Mouse (Mus musculus): ENCODE data around the gene Acer1. TPM values are rescaled to one million over a fixed set of nuclear protein-coding genes. Genes with fewer than 3 reads are reported as not detected.

The Acer1 gene
- polyA plus RNA-seq, 1 experiment = not detected

- Histone ChIP-seq H3K9me3 (peaks cover 5% of the 10 kb centered on the region), H3K36me3 (replicated peaks; ENCODE audit: low read length) (no peaks in the 10 kb centered on the region), H3K27me3 (replicated peaks) (peaks cover 68% of the 10 kb centered on the region), H3K4me3 (replicated peaks) (no peak overlapping the region), H3K4me1 (peaks cover 29% of the 10 kb centered on the region)
- TF ChIP-seq FLI1 (IDR thresholded peaks at IDR 0.05; ENCODE audit: low read length) (no peak), GATA1 (IDR thresholded peaks at IDR 0.05; ENCODE audit: borderline replicate concordance, low read length) (no peak)
These were observed 23.3 kb downstream of the Acer1 start for GRCm38 (mm10) chr17:56958667-56959066.

GRCm38 (mm10) chr17:56957763-56958429 is 24.0 kb downstream of the Acer1 start:
- Histone ChIP-seq H3K9me3 (peaks cover 5% of the 10 kb centered on the region), H3K4me3 (replicated peaks) (peak overlapping the region; percentile 74), H3K4me1 (peaks cover 27% of the 10 kb centered on the region), H3K36me3 (replicated peaks; ENCODE audit: low read length) (no peaks in the 10 kb centered on the region), H3K27me3 (replicated peaks) (peaks cover 66% of the 10 kb centered on the region)
- TF ChIP-seq GATA1 (IDR thresholded peaks at IDR 0.05; ENCODE audit: borderline replicate concordance, low read length) = no peak
- no peak for TF ChIP-seq FLI1 (IDR thresholded peaks at IDR 0.05; ENCODE audit: low read length)

DNA sequence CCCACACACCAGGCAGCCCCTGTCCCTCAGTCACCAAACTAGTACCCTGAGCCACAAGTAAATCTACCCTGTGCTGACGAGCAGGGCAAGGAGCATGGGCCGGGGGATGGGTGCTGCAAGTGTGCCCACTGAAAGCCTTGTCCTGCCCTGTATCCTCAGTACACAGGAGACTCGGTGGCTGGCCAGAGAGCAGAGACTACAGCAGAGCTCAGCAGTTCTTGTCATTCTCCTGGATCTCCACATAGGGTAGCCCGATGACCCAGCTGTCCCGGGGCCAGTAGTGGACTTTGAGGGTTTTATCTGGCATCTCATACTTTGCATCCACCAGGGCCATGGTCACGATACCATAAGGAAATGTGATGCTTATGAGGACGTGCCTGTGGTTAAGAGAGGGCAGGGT is 27.1 kb downstream of the Acer1 start:
- Histone ChIP-seq H3K36me3 (replicated peaks; ENCODE audit: low read length) (no peaks in the 10 kb centered on the region), H3K4me3 (replicated peaks) (no peak overlapping the region), H3K4me1 (peaks cover 23% of the 10 kb centered on the region), H3K9me3 (no peaks in the 10 kb centered on the region), H3K27me3 (replicated peaks) (peaks cover 55% of the 10 kb centered on the region)
- TF ChIP-seq GATA1 (IDR thresholded peaks at IDR 0.05; ENCODE audit: borderline replicate concordance, low read length) (no peak), FLI1 (IDR thresholded peaks at IDR 0.05; ENCODE audit: low read length) (no peak)

DNA sequence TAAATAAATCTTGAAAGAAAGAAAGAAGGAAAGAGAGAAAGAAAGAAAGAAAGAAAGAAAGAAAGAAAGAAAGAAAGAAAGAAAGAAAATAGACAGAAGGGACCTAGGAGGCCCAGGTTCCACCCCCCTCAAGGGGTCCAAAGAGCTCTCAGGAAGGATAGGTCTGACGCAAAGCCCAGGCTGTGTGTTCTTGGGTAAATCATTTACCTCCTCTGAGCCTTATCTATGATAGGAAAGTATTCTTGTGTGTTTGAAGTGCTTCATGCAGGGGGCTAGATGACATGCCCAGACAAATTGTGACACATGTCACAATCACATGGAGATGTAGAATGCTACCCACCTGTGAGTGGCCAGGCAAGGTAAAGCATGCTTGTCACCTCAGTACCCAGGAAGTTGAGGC is 29.3 kb downstream of the Acer1 start:
- H3K36me3 ChIP-seq (replicated peaks; ENCODE audit: low read length) = no peaks in the 10 kb centered on the region
- H3K27me3 ChIP-seq (replicated peaks) = peaks cover 50% of the 10 kb centered on the region
- H3K4me3 ChIP-seq (replicated peaks) = no peak overlapping the region
- H3K9me3 ChIP-seq = no peaks in the 10 kb centered on the region; the same call in 1 of the 2 replicates
- peaks cover 12% of the 10 kb centered on the region for H3K4me1 ChIP-seq
- TF ChIP-seq FLI1 (IDR thresholded peaks at IDR 0.05; ENCODE audit: low read length) (no peak), GATA1 (IDR thresholded peaks at IDR 0.05; ENCODE audit: borderline replicate concordance, low read length) (no peak)

DNA sequence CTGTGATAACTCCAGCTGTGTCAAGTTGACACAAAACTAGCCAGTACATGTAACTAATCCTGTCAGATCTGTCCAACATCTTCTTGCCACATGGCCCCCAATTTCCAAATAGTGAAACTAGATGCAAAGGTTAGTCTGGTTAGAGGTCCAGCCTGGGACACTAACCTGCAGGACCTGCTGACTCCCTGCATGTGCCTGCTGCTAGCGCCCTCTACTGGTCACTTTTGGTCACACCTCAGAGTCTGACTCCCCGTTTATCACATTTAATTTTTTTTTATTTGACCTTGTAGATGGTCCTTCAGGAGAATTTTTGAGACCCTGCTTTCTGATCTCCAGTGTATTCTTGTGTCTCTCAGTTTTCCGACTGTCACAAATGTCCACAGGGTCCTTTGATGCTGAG is 31.0 kb downstream of the Acer1 start:
- Histone ChIP-seq H3K4me1 (0 out of 2 replicates have a peak, but pooled peaks cover 4% of the 10 kb centered on the region), H3K27me3 (replicated peaks) (peaks cover 53% of the 10 kb centered on the region)

DNA sequence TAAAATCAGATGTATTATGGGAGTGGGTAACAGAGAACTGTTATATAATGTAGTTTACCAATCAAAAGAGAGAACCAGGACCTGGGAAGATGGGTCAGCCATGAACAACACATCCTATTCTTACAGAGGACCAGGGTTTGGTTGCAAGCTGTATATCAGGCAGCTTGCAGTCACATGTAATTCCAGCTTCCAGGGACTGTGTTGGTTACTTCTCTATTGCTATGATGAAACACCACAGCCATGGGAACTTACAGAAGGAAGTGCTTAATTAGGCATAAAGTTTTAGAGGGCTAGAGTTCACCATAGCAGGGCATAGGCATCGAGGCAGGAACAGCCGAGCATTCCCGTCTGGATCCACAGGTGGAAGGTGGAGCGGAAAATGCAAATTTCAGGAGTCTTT is 43.2 kb downstream of the Acer1 start:
- Histone ChIP-seq H3K4me1 (peaks cover 23% of the 10 kb centered on the region), H3K36me3 (replicated peaks; ENCODE audit: low read length) (no peaks in the 10 kb centered on the region), H3K4me3 (replicated peaks) (no peak overlapping the region), H3K9me3 (peaks cover 25% of the 10 kb centered on the region), H3K27me3 (replicated peaks) (peaks cover 15% of the 10 kb centered on the region)
- no peak for TF ChIP-seq GATA1 (IDR thresholded peaks at IDR 0.05; ENCODE audit: borderline replicate concordance, low read length)
- no peak for TF ChIP-seq FLI1 (IDR thresholded peaks at IDR 0.05; ENCODE audit: low read length)

More for the DNA sequence above, 31.0 kb downstream of the Acer1 start:
- no peaks in the 10 kb centered on the region for H3K36me3 ChIP-seq (replicated peaks; ENCODE audit: low read length)
- TF ChIP-seq FLI1 (IDR thresholded peaks at IDR 0.05; ENCODE audit: low read length) (no peak), GATA1 (IDR thresholded peaks at IDR 0.05; ENCODE audit: borderline replicate concordance, low read length) (no peak)
- H3K9me3 ChIP-seq = peaks cover 13% of the 10 kb centered on the region
- no peak overlapping the region for H3K4me3 ChIP-seq (replicated peaks)

GRCm38 (mm10) chr17:56936731-56937130 is 45.2 kb downstream of the Acer1 start:
- H3K4me1 ChIP-seq = peaks cover 44% of the 10 kb centered on the region
- peaks cover 11% of the 10 kb centered on the region for H3K27me3 ChIP-seq (replicated peaks)
- no peak overlapping the region for H3K4me3 ChIP-seq (replicated peaks)
- TF ChIP-seq FLI1 (IDR thresholded peaks at IDR 0.05; ENCODE audit: low read length) (no peak), GATA1 (IDR thresholded peaks at IDR 0.05; ENCODE audit: borderline replicate concordance, low read length) (no peak)
- H3K36me3 ChIP-seq (replicated peaks; ENCODE audit: low read length) = peaks cover 2% of the 10 kb centered on the region
- H3K9me3 ChIP-seq = peaks cover 19% of the 10 kb centered on the region

- H3K4me3 ChIP-seq (replicated peaks) = peak within 1 kb of the TSS; percentile 97
- H3K4me1 ChIP-seq = peaks cover 55% of the 10 kb centered on the region
- H3K9me3 ChIP-seq = peaks cover 14% of the 10 kb centered on the region
- H3K36me3 ChIP-seq (replicated peaks; ENCODE audit: low read length) = peaks cover 6% of the 10 kb centered on the region
- no peak for TF ChIP-seq FLI1 (IDR thresholded peaks at IDR 0.05; ENCODE audit: low read length)
- TF ChIP-seq GATA1 (IDR thresholded peaks at IDR 0.05; ENCODE audit: borderline replicate concordance, low read length) = no peak
- H3K27me3 ChIP-seq (replicated peaks) = peaks cover 11% of the 10 kb centered on the region
These were observed 46.4 kb downstream of the Acer1 start, which contains the start of gene Mllt1 for GRCm38 (mm10) chr17:56935363-56936131. Gene Mllt1, minus strand, starts transcription at chr17:56935415.

- peaks cover 11% of the 10 kb centered on the region for H3K27me3 ChIP-seq (replicated peaks)
- peaks cover 64% of the 10 kb centered on the region for H3K4me1 ChIP-seq
- H3K4me3 ChIP-seq (replicated peaks) = peak overlapping the region; percentile 97
- TF ChIP-seq GATA1 (IDR thresholded peaks at IDR 0.05; ENCODE audit: borderline replicate concordance, low read length) (no peak), FLI1 (IDR thresholded peaks at IDR 0.05; ENCODE audit: low read length) (no peak)
- H3K36me3 ChIP-seq (replicated peaks; ENCODE audit: low read length) = peaks cover 6% of the 10 kb centered on the region
- peaks cover 14% of the 10 kb centered on the region for H3K9me3 ChIP-seq
These were observed 47.2 kb downstream of the Acer1 start for GRCm38 (mm10) chr17:56934545-56935330.

Measured in megakaryocyte, embryonic 14.5 days (primary cell).